Mouse (Mus musculus) kidney, embryonic 15.5 days (tissue): ENCODE results near the gene Prps1. TPM values are rescaled to one million over a fixed set of nuclear protein-coding genes. Genes with fewer than 3 reads are reported as not detected.
"Not testable (repeated sequence)": the region's sequence is repeated elsewhere in the genome, so short reads cannot be mapped to it uniquely, and the experiment has no call there.

Source experiments
- ATAC-seq: fragments of 200-750 bp; cut with Nextera tagmentation; replicated peaks from 2 replicates; pipeline ENCODE4 v1.8.0; 2017; ENCODE audit warnings: moderate TSS enrichment; ENCODE audit not compliant: low FRiP score
- H3K27ac ChIP-seq: fragments of 300-500 bp; sonication (generic); 2 replicates; pipeline ENCODE4 v1.5.1; 2015; ENCODE audit warnings: mild to moderate bottlenecking, inconsistent platforms
- H3K27me3 ChIP-seq: fragments of 300-500 bp; sonication (generic); 2 replicates; pipeline ENCODE4 v1.6.1; 2015; ENCODE audit warnings: inconsistent platforms
- H3K36me3 ChIP-seq: fragments of 300-500 bp; sonication (generic); 2 replicates; pipeline ENCODE4 v1.6.1; 2015; ENCODE audit warnings: inconsistent platforms
- H3K4me1 ChIP-seq: fragments of 300-500 bp; sonication (generic); 2 replicates; pipeline ENCODE4 v1.6.1; 2015; ENCODE audit warnings: inconsistent platforms
- H3K4me2 ChIP-seq: fragments of 300-500 bp; sonication (generic); 2 replicates; pipeline ENCODE4 v1.6.1; 2015; ENCODE audit warnings: moderate library complexity, mild to moderate bottlenecking, inconsistent platforms
- H3K4me3 ChIP-seq: fragments of 300-500 bp; sonication (generic); replicated peaks from 2 replicates; pipeline ENCODE4 v1.5.1; 2015; ENCODE audit warnings: mild to moderate bottlenecking, inconsistent platforms
- H3K9ac ChIP-seq: fragments of 300-500 bp; sonication (generic); 2 replicates; pipeline ENCODE4 v1.6.1; 2015; ENCODE audit warnings: mild to moderate bottlenecking, inconsistent platforms
- H3K9me3 ChIP-seq: fragments of 300-500 bp; sonication (generic); replicated peaks from 2 replicates; pipeline ENCODE4 v1.6.1; 2016; ENCODE audit warnings: inconsistent platforms
- WGBS: fragments of 180-500 bp; shearing (Covaris S2); methylation state at CpG from one replicate; pipeline ENCODE4 v1.1.7; 2015; ENCODE audit warnings: mixed read lengths; 5-methylcytosine and 5-hydroxymethylcytosine counted together
- polyA plus RNA-seq: library from polyadenylated mRNA; unstranded; fragments of >200 nt; fragmentation: Nextera tagmentation; extraction: Ambion mirVana; gene quantifications from 2 replicates; pipeline ENCODE4 v1.2.1, GENCODE M21; 2015

The Prps1 gene
- polyA plus RNA-seq, 1 experiment from 2014 or later, result 42.7 TPM

- peaks cover 39% of the 10 kb centered on the region for H3K27me3 ChIP-seq
- H3K4me2 ChIP-seq, result no peak overlapping the region
- H3K9me3 ChIP-seq, result no peaks in the 10 kb centered on the region
- no peak overlapping the region for H3K27ac ChIP-seq
- no peak overlapping the region for H3K9ac ChIP-seq
- H3K4me3 ChIP-seq, result no peak overlapping the region
- no peak for ATAC-seq
- no peaks in the 10 kb centered on the region for H3K36me3 ChIP-seq
- 51% methylated on average over 9 of the region's 9 CpGs for WGBS
- H3K4me1 ChIP-seq, result peaks cover 6% of the 10 kb centered on the region; the same call in 1 of the 2 replicates
These were observed 45.2 kb downstream of the Prps1 start for GRCm38 (mm10) chrX:140501401-140502301.

GRCm38 (mm10) chrX:140503905-140504304, 47.5 kb downstream of the Prps1 start:
- Histone ChIP-seq H3K9me3 (no peaks in the 10 kb centered on the region), H3K27me3 (peaks cover 50% of the 10 kb centered on the region), H3K4me1 (peaks cover 6% of the 10 kb centered on the region; the same call in 1 of the 2 replicates), H3K4me2 (no peak overlapping the region), H3K4me3 (no peak overlapping the region), H3K27ac (no peak overlapping the region), H3K9ac (no peak overlapping the region), H3K36me3 (no peaks in the 10 kb centered on the region)
- ATAC-seq, result peak; percentile 72
- WGBS, result 12% methylated on average over 7 of the region's 7 CpGs

- H3K36me3 ChIP-seq, result no peaks in the 10 kb centered on the region
- no peak overlapping the region for H3K4me2 ChIP-seq
- ATAC-seq, result no peak
- 70% methylated on average over 15 of the region's 15 CpGs for WGBS
- H3K27me3 ChIP-seq, result peaks cover 50% of the 10 kb centered on the region
- H3K4me1 ChIP-seq, result peaks cover 13% of the 10 kb centered on the region
- no peaks in the 10 kb centered on the region for H3K9me3 ChIP-seq
- H3K9ac ChIP-seq, result no peak overlapping the region
- H3K27ac ChIP-seq, result no peak overlapping the region
- H3K4me3 ChIP-seq, result no peak overlapping the region
These were observed 49.3 kb downstream of the Prps1 start for GRCm38 (mm10) chrX:140505497-140506238.

GRCm38 (mm10) chrX:140506436-140507180, 50.2 kb downstream of the Prps1 start:
- H3K4me1 ChIP-seq, result peaks cover 18% of the 10 kb centered on the region
- no peak for ATAC-seq
- no peak overlapping the region for H3K9ac ChIP-seq
- H3K4me3 ChIP-seq, result no peak overlapping the region
- H3K27me3 ChIP-seq, result peaks cover 50% of the 10 kb centered on the region
- no peaks in the 10 kb centered on the region for H3K9me3 ChIP-seq
- H3K4me2 ChIP-seq, result no peak overlapping the region
- H3K36me3 ChIP-seq, result no peaks in the 10 kb centered on the region
- 80% methylated on average over 6 of the region's 6 CpGs for WGBS
- H3K27ac ChIP-seq, result no peak overlapping the region

GRCm38 (mm10) chrX:140507377-140507776, 51.0 kb downstream of the Prps1 start:
- H3K4me3 ChIP-seq, result no peak overlapping the region
- no peak overlapping the region for H3K4me2 ChIP-seq
- no peak overlapping the region for H3K27ac ChIP-seq
- peaks cover 51% of the 10 kb centered on the region for H3K27me3 ChIP-seq
- no peaks in the 10 kb centered on the region for H3K36me3 ChIP-seq
- 86% methylated on average over 1 of the region's 1 CpGs for WGBS
- no peaks in the 10 kb centered on the region for H3K9me3 ChIP-seq
- peaks cover 20% of the 10 kb centered on the region for H3K4me1 ChIP-seq
- H3K9ac ChIP-seq, result no peak overlapping the region
- ATAC-seq, result no peak

GRCm38 (mm10) chrX:140508791-140509190, 52.4 kb downstream of the Prps1 start:
- not testable (repeated sequence) for H3K36me3 ChIP-seq, H3K4me3 ChIP-seq, H3K27ac ChIP-seq, H3K4me2 ChIP-seq, H3K9me3 ChIP-seq, H3K9ac ChIP-seq, ATAC-seq
- Histone ChIP-seq H3K4me1 (peaks cover 20% of the 10 kb centered on the region), H3K27me3 (peaks cover 61% of the 10 kb centered on the region)
- 74% methylated on average over 4 of the region's 4 CpGs for WGBS

- Histone ChIP-seq H3K27me3 (peaks cover 65% of the 10 kb centered on the region), H3K9me3 (no peaks in the 10 kb centered on the region), H3K27ac (no peak overlapping the region), H3K4me1 (peaks cover 23% of the 10 kb centered on the region), H3K4me2 (no peak overlapping the region), H3K36me3 (no peaks in the 10 kb centered on the region), H3K4me3 (no peak overlapping the region), H3K9ac (no peak overlapping the region)
- ATAC-seq, result no peak
- WGBS, result 71% methylated on average over 6 of the region's 6 CpGs
These were observed 53.4 kb downstream of the Prps1 start for GRCm38 (mm10) chrX:140509817-140510216.

GRCm38 (mm10) chrX:140510696-140511429, 54.5 kb downstream of the Prps1 start:
- Histone ChIP-seq H3K4me1 (peaks cover 24% of the 10 kb centered on the region), H3K4me3 (peak overlapping the region; percentile 23), H3K27me3 (peaks cover 65% of the 10 kb centered on the region), H3K9me3 (no peaks in the 10 kb centered on the region), H3K4me2 (peak overlapping the region; percentile 52), H3K27ac (peak overlapping the region; percentile 73), H3K9ac (no peak overlapping the region), H3K36me3 (no peaks in the 10 kb centered on the region)
- 33% methylated on average over 24 of the region's 24 CpGs for WGBS
- peak; percentile 94 for ATAC-seq

GRCm38 (mm10) chrX:140511687-140512651, 55.6 kb downstream of the Prps1 start:
- ATAC-seq, result no peak
- H3K36me3 ChIP-seq, result no peaks in the 10 kb centered on the region
- H3K9me3 ChIP-seq, result no peaks in the 10 kb centered on the region
- 55% methylated on average over 7 of the region's 7 CpGs for WGBS
- no peak overlapping the region for H3K4me3 ChIP-seq
- peaks cover 24% of the 10 kb centered on the region for H3K4me1 ChIP-seq
- H3K27me3 ChIP-seq, result peaks cover 58% of the 10 kb centered on the region
- no peak overlapping the region for H3K27ac ChIP-seq
- H3K9ac ChIP-seq, result no peak overlapping the region
- peak overlapping the region; percentile 52; the same call in 1 of the 2 replicates for H3K4me2 ChIP-seq

- H3K4me3 ChIP-seq, result no peak overlapping the region
- peaks cover 60% of the 10 kb centered on the region for H3K27me3 ChIP-seq
- no peak overlapping the region for H3K9ac ChIP-seq
- H3K9me3 ChIP-seq, result no peaks in the 10 kb centered on the region
- H3K4me2 ChIP-seq, result no peak overlapping the region
- 75% methylated on average over 2 of the region's 2 CpGs for WGBS
- H3K27ac ChIP-seq, result no peak overlapping the region
- H3K4me1 ChIP-seq, result peaks cover 24% of the 10 kb centered on the region
- no peaks in the 10 kb centered on the region for H3K36me3 ChIP-seq
- ATAC-seq, result no peak
These were observed 57.0 kb downstream of the Prps1 start for GRCm38 (mm10) chrX:140513379-140513778.
